ENCODE assay signal across 27 mouse cellular contexts in genomic region chr17:85489488-85489980, GRCm38 (mm10).
DNase-seq lines count a peak whose midpoint lies in the region; ATAC-seq lines count a peak whose summit lies in the region.
"Had no signal": no experiment of that assay in that cellular context is flagged by ENCODE, and none has a peak within 500 bp of the region (broad histone marks: within the 10 kb centered on the region; RNA-seq: fewer than 3 reads in every experiment).

No protein-coding gene starts in this region.

- peaks cover 34% of the 10 kb centered on the region for H3K27me3 ChIP-seq in forebrain, embryonic 11.5 days (ENCODE audit: control insufficient read depth, insufficient read depth, low read length)
- H3K27me3 ChIP-seq in forebrain, embryonic 13.5 days: peaks cover 77% of the 10 kb centered on the region
- H3K27me3 ChIP-seq in intestine, embryonic 14.5 days (replicated peaks; ENCODE audit: control insufficient read depth, insufficient read depth, low read length): peaks cover 86% of the 10 kb centered on the region
- peaks cover 64% of the 10 kb centered on the region for H3K27me3 ChIP-seq in intestine, embryonic 16.5 days (replicated peaks; ENCODE audit: control insufficient read depth, insufficient read depth, low read length)
- H3K27me3 ChIP-seq in embryonic facial prominence, embryonic 11.5 days (ENCODE audit: control insufficient read depth, insufficient read depth, low read length): peaks cover 35% of the 10 kb centered on the region

- no peak overlapping the region for H3K9ac ChIP-seq in forebrain, embryonic 11.5 days (ENCODE audit: low read length)
- H3K9ac ChIP-seq in forebrain, embryonic 13.5 days: no peak overlapping the region
- no peak overlapping the region for H3K9ac ChIP-seq in intestine, embryonic 14.5 days (ENCODE audit: low read length)
- no peak overlapping the region for H3K9ac ChIP-seq in intestine, embryonic 16.5 days (ENCODE audit: low read depth, low read length)
- no peak overlapping the region; the same call in 1 of the 2 replicates for H3K9ac ChIP-seq in embryonic facial prominence, embryonic 11.5 days (replicated peaks; ENCODE audit: low read length)
- H3K9ac ChIP-seq: hindbrain, embryonic 14.5 days; limb, embryonic 13.5 days; lung, embryonic 15.5 days; neural tube, embryonic 12.5 days; stomach, embryonic 15.5 days had no signal

- no peaks in the 10 kb centered on the region for H3K9me3 ChIP-seq in forebrain, embryonic 11.5 days (ENCODE audit: control insufficient read depth, low read length)
- H3K9me3 ChIP-seq in forebrain, embryonic 13.5 days (replicated peaks): no peaks in the 10 kb centered on the region
- H3K9me3 ChIP-seq in intestine, embryonic 14.5 days (ENCODE audit: control insufficient read depth, low read length): no peaks in the 10 kb centered on the region
- H3K9me3 ChIP-seq in intestine, embryonic 16.5 days (ENCODE audit: control insufficient read depth, low read length): no peaks in the 10 kb centered on the region
- no peaks in the 10 kb centered on the region for H3K9me3 ChIP-seq in embryonic facial prominence, embryonic 11.5 days (replicated peaks; ENCODE audit: control insufficient read depth, low read length)
- H3K9me3 ChIP-seq: limb, embryonic 13.5 days; lung, embryonic 15.5 days; neural tube, embryonic 12.5 days; stomach, embryonic 15.5 days had no signal

- H3K36me3 ChIP-seq in forebrain, embryonic 11.5 days (ENCODE audit: control insufficient read depth, insufficient read depth, low read length): no peaks in the 10 kb centered on the region
- no peaks in the 10 kb centered on the region for H3K36me3 ChIP-seq in forebrain, embryonic 13.5 days (ENCODE audit: poor library complexity, severe bottlenecking)
- H3K36me3 ChIP-seq in intestine, embryonic 14.5 days (ENCODE audit: control insufficient read depth, insufficient read depth, low read length): no peaks in the 10 kb centered on the region
- no peaks in the 10 kb centered on the region for H3K36me3 ChIP-seq in intestine, embryonic 16.5 days (ENCODE audit: control insufficient read depth, insufficient read depth, low read length)
- H3K36me3 ChIP-seq in embryonic facial prominence, embryonic 11.5 days (replicated peaks; ENCODE audit: control insufficient read depth, insufficient read depth, low read depth, low read length): no peaks in the 10 kb centered on the region
- H3K36me3 ChIP-seq: limb, embryonic 13.5 days; lung, embryonic 15.5 days; neural tube, embryonic 12.5 days; stomach, embryonic 15.5 days had no signal

- H3K4me3 ChIP-seq in forebrain, embryonic 11.5 days (ENCODE audit: low read depth, low read length): no peak overlapping the region
- H3K4me3 ChIP-seq in forebrain, embryonic 13.5 days: no peak overlapping the region
- no peak overlapping the region for H3K4me3 ChIP-seq in intestine, embryonic 14.5 days (ENCODE audit: low read depth, low read length)
- H3K4me3 ChIP-seq in intestine, embryonic 16.5 days (ENCODE audit: low read length): no peak overlapping the region
- H3K4me3 ChIP-seq in embryonic facial prominence, embryonic 11.5 days (ENCODE audit: low read depth, low read length): no peak overlapping the region
- H3K4me3 ChIP-seq: erythroblast, embryonic 14.5 days; layer of hippocampus, adult 2 months; left cerebral cortex, adult 2 months; limb, embryonic 13.5 days; lung, embryonic 15.5 days; neural tube, embryonic 12.5 days; stomach, embryonic 15.5 days had no signal

- no peak overlapping the region for H3K4me2 ChIP-seq in forebrain, embryonic 11.5 days (ENCODE audit: low read depth, low read length, severe bottlenecking)
- no peak overlapping the region for H3K4me2 ChIP-seq in forebrain, embryonic 13.5 days
- no peak overlapping the region for H3K4me2 ChIP-seq in intestine, embryonic 14.5 days (ENCODE audit: low read length)
- no peak overlapping the region for H3K4me2 ChIP-seq in intestine, embryonic 16.5 days (ENCODE audit: low read depth, low read length)
- H3K4me2 ChIP-seq in embryonic facial prominence, embryonic 11.5 days (ENCODE audit: low read depth, low read length): no peak overlapping the region
- H3K4me2 ChIP-seq: hindbrain, embryonic 14.5 days; limb, embryonic 13.5 days; liver, embryonic 11.5 days; lung, embryonic 15.5 days; neural tube, embryonic 12.5 days; stomach, embryonic 15.5 days had no signal

- H3K27ac ChIP-seq in forebrain, embryonic 11.5 days (ENCODE audit: low read depth, low read length): no peak overlapping the region
- H3K27ac ChIP-seq in forebrain, embryonic 13.5 days: no peak overlapping the region
- H3K27ac ChIP-seq in intestine, embryonic 14.5 days (ENCODE audit: low read depth): no peak overlapping the region
- no peak overlapping the region for H3K27ac ChIP-seq in intestine, embryonic 16.5 days (ENCODE audit: low read length)
- H3K27ac ChIP-seq in embryonic facial prominence, embryonic 11.5 days (replicated peaks; ENCODE audit: low read depth, low read length): no peak overlapping the region
- H3K27ac ChIP-seq: hindbrain, embryonic 14.5 days; layer of hippocampus, adult 2 months; left cerebral cortex, adult 2 months; limb, embryonic 13.5 days; lung, embryonic 15.5 days; neural tube, embryonic 12.5 days; stomach, embryonic 15.5 days had no signal

- WGBS in forebrain, embryonic 11.5 days: 3% methylated on average over 10 of the region's 10 CpGs
- 5% methylated on average over 10 of the region's 10 CpGs for WGBS in forebrain, embryonic 13.5 days
- WGBS in intestine, embryonic 14.5 days: 9% methylated on average over 10 of the region's 10 CpGs
- WGBS in intestine, embryonic 16.5 days: 20% methylated on average over 10 of the region's 10 CpGs
- WGBS in embryonic facial prominence, embryonic 11.5 days: 7% methylated on average over 10 of the region's 10 CpGs

- no peak for ATAC-seq in forebrain, embryonic 11.5 days (replicated peaks; ENCODE audit: low FRiP score)
- no peak for ATAC-seq in forebrain, embryonic 13.5 days
- ATAC-seq in intestine, embryonic 14.5 days (replicated peaks; ENCODE audit: low FRiP score, low TSS enrichment, low read depth): no peak
- no peak for ATAC-seq in intestine, embryonic 16.5 days
- 0 out of 2 replicates have a peak, but pooled peaks have one; percentile 13 for ATAC-seq in embryonic facial prominence, embryonic 11.5 days (replicated peaks; ENCODE audit: insufficient number of reproducible peaks, low FRiP score, low TSS enrichment, low read depth)
- ATAC-seq in cerebellum, adult (ENCODE audit: insufficient number of reproducible peaks, low FRiP score, low TSS enrichment): no peak
- ATAC-seq: CD4-positive, CD25-positive, alpha-beta regulatory T cell, adult 4 months; forebrain, embryonic 16.5 days; inflammation-experienced regulatory T-cells, adult 6 months had no signal

- DNase-seq in forebrain, embryonic 11.5 days (ENCODE audit: low spot score): peak; percentile 50
- DNase-seq in intestine, embryonic 14.5 days (ENCODE audit: low spot score): peak; percentile 52
- DNase-seq in Muller cell, postnatal 12 days (ENCODE audit: inconsistent ontology term): peak; percentile 70
- no peak for DNase-seq in embryonic facial prominence, embryonic 11.5 days (ENCODE audit: low spot score)
- DNase-seq: adrenal gland, postnatal 25 days; cerebellum, adult 18-20 months; heart, postnatal 14 days; kidney, adult 2 months; kidney, postnatal 36 days; midbrain, embryonic 14.5 days; right cerebral cortex, postnatal 14 days; thymus, postnatal 36 days had no signal

- peaks cover 25% of the 10 kb centered on the region for H3K4me1 ChIP-seq in forebrain, embryonic 11.5 days (replicated peaks; ENCODE audit: control insufficient read depth, insufficient read depth, low read length)
- H3K4me1 ChIP-seq in forebrain, embryonic 13.5 days: peaks cover 41% of the 10 kb centered on the region
- no peaks in the 10 kb centered on the region for H3K4me1 ChIP-seq in intestine, embryonic 14.5 days (replicated peaks; ENCODE audit: control insufficient read depth, insufficient read depth, low read length)
- peaks cover 3% of the 10 kb centered on the region; the same call in 1 of the 2 replicates for H3K4me1 ChIP-seq in intestine, embryonic 16.5 days (ENCODE audit: control insufficient read depth, insufficient read depth, low read length)
- H3K4me1 ChIP-seq in embryonic facial prominence, embryonic 11.5 days (ENCODE audit: control insufficient read depth, insufficient read depth, low read length): peaks cover 5% of the 10 kb centered on the region; the same call in 1 of the 2 replicates
